Mouse (Mus musculus) induced T-regulatory cell, adult 2 months (primary cell): Measurements from ENCODE around the gene Gimap9.
A peak's percentile ranks its signal among the peaks of the same experiment; 100 is the strongest.

Experiments used
- DNase-seq: peaks from one replicate; pipeline ENCODE4 v3.0.0-alpha.2; 2012; ENCODE audit warnings: low read depth

The Gimap9 gene

DNA sequence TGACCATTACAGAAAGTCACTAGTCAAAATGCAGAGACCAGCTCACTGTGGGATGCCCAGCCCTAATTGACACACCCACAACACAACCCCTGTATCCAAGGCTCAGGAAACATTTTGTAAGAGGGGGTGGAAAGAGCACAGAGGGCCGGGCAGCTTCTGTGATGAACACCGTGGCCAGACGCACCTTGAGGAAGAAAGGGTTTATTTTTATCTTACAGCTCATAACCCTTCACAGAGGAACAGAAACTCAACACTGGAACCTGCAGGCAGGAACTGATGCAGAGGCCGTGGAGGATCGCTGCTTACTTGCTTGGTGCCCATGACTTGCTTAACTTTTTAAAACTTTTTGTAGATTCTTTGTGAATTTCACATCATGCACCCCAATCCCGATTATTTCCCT is 17.0 kb downstream of the Gimap9 start:
- DNase-seq: no peak

DNA sequence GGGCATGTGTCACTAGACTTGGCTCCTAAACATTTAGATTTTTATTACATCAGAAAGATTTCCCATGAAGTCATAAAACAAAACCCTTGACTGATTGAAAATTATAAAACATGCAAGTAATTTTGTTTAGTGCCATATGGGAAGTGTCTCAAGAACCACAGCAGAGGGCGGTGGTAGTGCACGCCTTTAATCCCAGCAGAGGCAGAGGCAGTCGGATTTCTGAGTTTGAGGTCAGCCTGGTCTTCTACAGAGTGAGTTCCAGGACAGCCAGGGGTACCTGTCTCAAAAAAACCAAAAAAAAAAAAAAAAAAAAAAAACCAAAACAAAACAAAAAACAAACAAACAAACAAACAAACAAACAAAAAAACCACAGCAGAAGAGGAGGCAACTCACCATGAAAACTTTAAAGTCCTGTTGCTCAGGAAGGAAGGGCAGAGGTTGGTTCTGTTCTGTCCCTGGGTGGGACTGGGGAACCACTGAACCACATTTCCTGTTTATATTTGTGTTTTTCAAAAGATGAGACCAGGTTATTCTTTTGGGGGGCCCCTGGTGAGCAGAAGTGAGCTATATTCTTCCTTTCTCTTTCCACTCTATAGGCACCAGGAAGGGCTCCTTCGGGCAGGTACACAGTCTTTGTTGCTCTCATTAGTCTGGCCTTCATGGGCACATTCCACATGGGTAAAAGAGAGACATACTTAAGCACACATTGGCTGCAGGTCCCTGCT is 21.1 kb downstream of the Gimap9 start:
- DNase-seq: peak; percentile 82

DNA sequence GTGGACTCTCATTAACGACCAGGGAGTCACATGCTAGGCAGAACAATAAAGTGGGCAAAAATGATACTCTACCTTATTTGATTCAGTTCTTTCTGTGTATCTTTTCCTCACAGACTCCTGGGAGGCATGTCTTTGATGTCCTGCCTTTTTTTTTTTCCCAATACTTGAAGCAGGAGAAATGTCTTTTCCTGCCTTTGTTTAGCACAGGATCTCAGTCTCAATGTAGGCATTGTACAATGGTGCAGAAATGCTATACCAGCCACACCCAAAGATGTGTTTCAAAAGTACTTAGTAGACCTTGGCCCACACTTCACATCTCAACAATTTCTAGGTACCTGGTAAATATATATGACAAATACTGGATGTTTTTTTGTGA is 21.6 kb downstream of the Gimap9 start:
- no peak for DNase-seq

GRCm38 (mm10) chr6:48698066-48698856 is 22.3 kb downstream of the Gimap9 start:
- DNase-seq: peak; percentile 61

DNA sequence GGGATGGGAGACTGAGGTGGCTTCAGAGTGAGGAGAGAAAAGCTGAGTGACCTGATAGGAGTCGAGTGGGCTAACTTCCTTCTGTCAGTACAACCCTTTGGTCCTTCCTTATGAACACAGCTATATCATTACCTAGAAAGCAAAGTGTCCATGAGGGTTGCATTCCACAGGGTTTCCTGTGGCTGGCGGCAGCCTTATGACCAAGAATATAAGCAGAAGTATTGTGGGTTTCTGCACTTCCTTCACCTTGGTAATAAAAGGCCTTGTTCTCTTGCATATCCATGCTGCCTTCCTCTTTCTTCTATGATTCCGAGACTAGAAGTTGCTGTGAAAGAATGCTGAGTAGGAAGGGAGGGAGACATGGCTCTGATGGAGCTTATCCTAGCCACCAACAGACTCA is 23.0 kb downstream of the Gimap9 start:
- DNase-seq: peak; percentile 58

DNA sequence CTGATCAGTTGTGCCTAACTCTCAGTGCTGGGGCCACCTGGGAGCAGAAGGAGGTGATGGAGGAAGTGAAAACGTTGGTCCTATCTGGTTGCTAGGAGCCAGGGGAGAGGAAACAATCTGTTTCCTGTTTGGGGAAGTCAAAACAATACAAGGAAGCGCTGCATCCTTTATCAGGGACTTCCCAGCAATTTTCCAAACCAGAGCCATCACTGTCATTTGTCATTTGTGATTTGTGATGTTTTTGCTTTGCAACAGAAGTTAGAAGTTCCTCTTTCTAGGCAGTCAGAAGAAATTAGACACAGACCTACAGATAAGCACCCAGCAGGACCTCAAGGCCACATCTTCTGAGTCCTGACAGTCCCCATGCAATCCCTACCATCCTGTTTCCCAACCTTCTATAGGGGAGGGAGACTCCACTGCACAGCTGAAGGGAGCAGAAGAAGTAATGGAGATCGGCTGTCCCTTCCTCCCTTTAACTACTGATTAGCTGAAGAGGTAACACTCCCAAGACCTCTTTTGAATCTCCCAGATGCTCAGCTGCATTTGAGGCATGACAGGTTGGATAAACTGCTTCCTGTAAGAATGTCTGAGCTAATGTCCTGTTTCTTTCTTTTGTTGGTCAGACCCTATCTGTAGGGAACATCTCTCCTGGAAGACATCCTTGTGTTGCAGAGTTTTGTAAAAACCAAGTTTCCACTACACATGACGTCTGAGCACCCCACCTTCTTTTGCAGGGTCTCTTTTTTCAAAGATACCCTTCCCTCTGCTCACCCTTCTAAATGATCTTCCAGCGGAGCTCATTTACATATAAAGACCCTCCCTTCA is 24.5 kb downstream of the Gimap9 start:
- DNase-seq: peak; percentile 81

DNA sequence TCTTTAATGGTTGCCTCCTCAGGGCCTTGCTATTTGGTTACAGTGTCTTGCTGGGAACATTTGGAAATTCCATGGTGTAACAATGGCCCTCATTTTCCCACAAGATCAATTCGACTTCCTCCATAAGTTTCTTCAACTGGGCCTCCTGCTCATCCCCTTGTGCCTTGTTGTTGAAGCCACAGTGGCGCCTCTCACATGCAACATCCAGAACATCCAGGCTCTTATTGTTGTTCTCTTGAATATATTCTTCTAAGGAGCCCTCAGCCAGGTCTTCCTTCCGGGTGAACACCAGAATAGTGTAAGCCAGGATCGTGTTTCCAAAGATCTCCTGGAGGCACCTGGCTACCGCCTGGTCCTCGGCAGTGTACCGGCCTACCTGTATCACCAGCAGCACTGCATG is 26.2 kb downstream of the Gimap9 start:
- DNase-seq: no peak

DNA sequence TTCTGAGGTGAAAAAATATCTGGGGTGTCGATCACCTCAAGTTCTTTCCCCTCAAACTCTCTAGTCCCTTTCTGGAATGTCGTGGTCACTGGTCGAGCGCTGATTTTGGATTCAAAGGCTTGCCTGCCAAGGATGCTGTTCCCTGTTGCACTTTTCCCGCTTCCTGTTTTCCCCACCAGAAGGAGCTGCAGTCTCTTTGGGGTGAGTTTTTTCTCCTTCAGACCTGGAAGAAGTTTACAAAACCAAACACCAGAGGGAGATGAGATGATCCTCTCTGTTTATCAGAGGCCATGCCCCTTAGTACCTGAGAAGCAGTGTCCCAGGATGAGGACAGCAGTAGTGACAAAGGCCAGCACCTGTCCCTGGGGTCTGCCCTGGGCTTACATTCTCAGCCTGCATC is 26.7 kb downstream of the Gimap9 start:
- no peak for DNase-seq

DNA sequence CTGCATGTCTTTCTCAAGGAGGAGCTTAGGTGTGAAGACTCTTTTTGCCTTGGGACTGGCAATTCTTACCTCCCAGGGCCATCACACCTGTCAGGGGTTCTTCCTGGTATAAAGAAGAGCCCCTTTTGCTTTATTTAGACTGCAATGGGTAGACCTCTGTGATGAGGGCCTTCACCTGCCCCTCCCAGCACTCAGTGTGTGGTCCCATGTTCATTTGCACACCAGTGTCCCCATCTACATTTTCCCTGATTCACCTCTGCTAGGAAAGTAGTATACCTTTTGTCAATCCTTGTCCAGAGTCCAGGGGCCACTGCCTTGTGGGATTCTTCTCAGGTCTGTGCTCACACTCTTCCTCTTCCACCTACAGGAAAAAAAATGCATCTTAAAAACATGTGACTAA is 28.2 kb downstream of the Gimap9 start:
- DNase-seq: no peak

GRCm38 (mm10) chr6:48706130-48706529 is 30.2 kb downstream of the Gimap9 start:
- DNase-seq: peak; percentile 74

GRCm38 (mm10) chr6:48718455-48718854 is 42.5 kb downstream of the Gimap9 start, which contains the start of the genes Gm28053 and Gimap7:
Gm28053 (plus strand) TSS chr6:48718607.
Gimap7 (plus strand) TSS chr6:48718621.
- peak; percentile 97 for DNase-seq

DNA sequence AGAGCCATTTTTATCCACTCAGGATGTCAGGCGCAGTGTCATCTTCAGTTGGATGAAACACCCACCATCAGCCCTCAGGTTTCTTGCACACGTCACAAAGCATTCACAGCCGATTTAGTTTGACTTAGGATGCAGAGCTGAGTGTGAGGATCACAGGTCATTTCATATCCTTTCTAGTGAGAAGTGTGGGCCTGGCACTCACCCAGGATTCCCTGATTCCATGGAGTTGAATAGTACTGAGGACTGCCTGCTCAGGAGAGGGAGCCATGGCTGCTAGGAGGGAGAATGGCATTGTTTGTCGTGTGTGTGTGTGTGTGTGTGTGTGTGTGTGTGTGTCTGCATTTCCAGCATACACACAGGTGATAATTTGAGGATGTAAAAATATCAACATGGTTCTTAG is 44.4 kb downstream of the Gimap9 start:
- peak; percentile 76 for DNase-seq

DNA sequence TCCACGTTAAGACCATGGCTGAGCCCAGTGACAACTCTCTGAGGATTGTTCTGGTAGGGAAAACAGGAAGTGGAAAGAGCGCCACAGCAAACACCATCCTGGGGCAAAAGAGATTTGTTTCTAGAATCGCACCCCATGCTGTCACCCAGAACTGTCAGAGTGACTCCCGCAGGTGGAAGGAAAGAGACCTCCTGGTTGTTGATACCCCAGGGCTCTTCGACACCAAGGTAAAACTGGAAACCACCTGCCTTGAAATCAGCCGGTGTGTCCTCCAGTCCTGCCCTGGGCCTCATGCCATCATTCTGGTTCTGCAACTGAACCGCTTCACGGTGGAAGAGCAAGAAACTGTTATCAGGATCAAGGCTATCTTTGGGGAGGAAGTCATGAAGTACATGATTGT is 47.5 kb downstream of the Gimap9 start:
- DNase-seq: peak; percentile 86

GRCm38 (mm10) chr6:48725476-48725875 is 49.5 kb downstream of the Gimap9 start:
- peak; percentile 93 for DNase-seq

DNA sequence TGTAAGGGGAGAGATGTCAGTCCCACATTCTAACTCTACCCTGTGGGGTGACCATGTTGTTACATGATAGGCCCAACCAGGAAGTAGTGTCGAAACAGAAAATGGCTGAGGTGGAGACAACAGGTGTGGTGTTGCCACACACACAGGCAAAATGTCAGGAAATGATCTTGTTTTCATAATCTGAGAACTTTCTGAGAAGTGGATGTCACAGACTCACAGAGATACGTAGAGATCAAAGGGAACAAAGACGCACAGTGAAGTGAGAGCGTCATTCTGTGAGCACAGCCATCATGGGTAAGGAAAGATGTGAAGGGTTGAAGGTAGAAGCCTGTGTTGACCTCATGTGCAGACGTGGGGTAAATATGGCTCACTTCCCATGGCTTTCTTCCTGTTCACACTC is 51.8 kb downstream of the Gimap9 start:
- DNase-seq: peak; percentile 94
